Mouse (Mus musculus): ENCODE data around the gene Macrod2.

- TF ChIP-seq EP300 (IDR thresholded peaks at IDR 0.05) (no peak), CTCF (IDR thresholded peaks at IDR 0.05) (no peak)
These were observed 379.8 kb downstream of the Macrod2 start for GRCm38 (mm10) chr2:140774808-140775370.

Data from lung, postnatal 0 days (tissue).